Mouse (Mus musculus): ENCODE measurements around the gene Smtn.

The Smtn gene

GRCm38 (mm10) chr11:3546242-3546562, 5.8 kb upstream of the Smtn start:
- no peak for DNase-seq

GRCm38 (mm10) chr11:3545531-3546241, 5.3 kb upstream of the Smtn start:
- DNase-seq, result no peak

GRCm38 (mm10) chr11:3544409-3544808, 4.0 kb upstream of the Smtn start:
- DNase-seq, result no peak

- DNase-seq, result no peak
Measured at GRCm38 (mm10) chr11:3543001-3543400, 2.6 kb upstream of the Smtn start.

GRCm38 (mm10) chr11:3541932-3542331, 1.5 kb upstream of the Smtn start:
- DNase-seq, result no peak

- DNase-seq, result no peak
Measured at GRCm38 (mm10) chr11:3539826-3540196, 601 bp downstream of the Smtn start.

GRCm38 (mm10) chr11:3539111-3539825, 1.1 kb downstream of the Smtn start:
- peak; percentile 68 to 71 for DNase-seq

- no peak for DNase-seq
Measured at GRCm38 (mm10) chr11:3538341-3538740, 2.1 kb downstream of the Smtn start.

- DNase-seq, result no peak
Measured at GRCm38 (mm10) chr11:3537711-3538110, 2.7 kb downstream of the Smtn start.

GRCm38 (mm10) chr11:3536745-3537333, 3.6 kb downstream of the Smtn start:
- no peak for DNase-seq

- DNase-seq, result no peak
Measured at GRCm38 (mm10) chr11:3536082-3536481, 4.3 kb downstream of the Smtn start.

GRCm38 (mm10) chr11:3535406-3535986, 4.9 kb downstream of the Smtn start:
- peak; percentile 81 to 95 for DNase-seq

- DNase-seq, result no peak
Measured at GRCm38 (mm10) chr11:3534956-3535355, 5.5 kb downstream of the Smtn start.

GRCm38 (mm10) chr11:3533406-3533932, 6.9 kb downstream of the Smtn start:
- no peak for DNase-seq

GRCm38 (mm10) chr11:3532101-3532931, 8.1 kb downstream of the Smtn start:
- no peak for DNase-seq

GRCm38 (mm10) chr11:3531634-3532033, 8.8 kb downstream of the Smtn start:
- DNase-seq, result no peak

- DNase-seq, result no peak
Measured at GRCm38 (mm10) chr11:3530731-3531130, 9.7 kb downstream of the Smtn start.

- no peak for DNase-seq
Measured at GRCm38 (mm10) chr11:3529476-3530252, 10.7 kb downstream of the Smtn start.

- DNase-seq, result no peak
Measured at GRCm38 (mm10) chr11:3528208-3528607, 12.2 kb downstream of the Smtn start.

- no peak for DNase-seq
Measured at GRCm38 (mm10) chr11:3527766-3528165, 12.6 kb downstream of the Smtn start.

GRCm38 (mm10) chr11:3526979-3527738, 13.3 kb downstream of the Smtn start:
- DNase-seq, result no peak

Measured in spleen, adult 18-20 months (tissue).